Mouse (Mus musculus): ENCODE measurements at regions not wholly inside any gene's neighbourhood (a gene's known extent, or its start where the extent isn't known, plus 50 kb on each side); places are given as distances from the start of the nearest gene placed in this dataset.

GRCm38 (mm10) chr1:47093289-47093947 lies 200.8 kb upstream of the Slc39a10 start:
- no peak for DNase-seq (ENCODE audit: low read depth, low spot score)
- no peaks in the 10 kb centered on the region for H3K36me3 ChIP-seq (ENCODE audit: control insufficient read depth, insufficient read depth, low read length, poor library complexity, severe bottlenecking)
- H3K27me3 ChIP-seq (ENCODE audit: control insufficient read depth, insufficient read depth, low read length, poor library complexity, severe bottlenecking), result no peaks in the 10 kb centered on the region

DNA sequence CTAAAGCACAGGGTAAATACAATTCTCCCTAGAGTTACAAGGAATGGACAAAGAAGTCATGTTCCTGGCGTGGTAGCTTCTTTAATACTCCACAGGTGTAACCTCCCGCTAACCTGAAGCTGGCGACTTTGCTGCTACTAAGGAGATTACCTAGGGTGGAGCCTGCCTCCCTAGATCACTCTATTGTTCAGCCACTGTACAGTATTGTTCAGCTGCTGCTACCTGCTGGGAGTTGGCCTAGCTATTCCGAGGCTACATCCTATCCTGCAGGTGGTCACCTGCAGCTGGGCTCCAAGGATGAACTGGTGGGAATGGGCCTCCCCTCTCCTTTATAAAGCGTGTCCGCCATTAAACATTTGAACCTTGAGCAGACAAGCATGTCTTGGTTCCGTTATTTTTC lies 183.8 kb upstream of the Slc39a10 start:
- no peaks in the 10 kb centered on the region for H3K36me3 ChIP-seq (ENCODE audit: control insufficient read depth, insufficient read depth, low read length, poor library complexity, severe bottlenecking)
- DNase-seq (ENCODE audit: low read depth, low spot score), result no peak
- no peaks in the 10 kb centered on the region for H3K27me3 ChIP-seq (ENCODE audit: control insufficient read depth, insufficient read depth, low read length, poor library complexity, severe bottlenecking)

DNA sequence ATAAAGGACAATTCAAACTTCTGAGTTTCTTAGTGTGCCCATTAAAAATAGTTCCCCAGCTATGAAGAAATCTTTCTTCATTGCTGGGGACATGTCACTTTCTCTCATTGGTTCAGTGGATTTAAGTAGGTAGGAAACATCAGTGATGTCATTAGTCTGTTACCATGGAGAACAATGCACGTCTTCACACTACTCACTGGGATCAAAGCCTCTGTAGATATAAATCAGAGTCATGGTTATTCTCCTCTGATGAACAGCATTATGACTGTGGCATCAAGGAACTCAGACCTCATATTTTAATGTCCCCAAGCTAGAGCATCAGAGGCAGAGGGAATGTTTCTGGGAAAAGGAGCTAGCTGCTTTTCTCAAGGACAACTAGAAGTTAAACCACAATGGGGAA lies 165.5 kb upstream of the Slc39a10 start:
- DNase-seq (ENCODE audit: low read depth, low spot score), result no peak
- no peaks in the 10 kb centered on the region for H3K36me3 ChIP-seq (ENCODE audit: control insufficient read depth, insufficient read depth, low read length, poor library complexity, severe bottlenecking)
- no peaks in the 10 kb centered on the region for H3K27me3 ChIP-seq (ENCODE audit: control insufficient read depth, insufficient read depth, low read length, poor library complexity, severe bottlenecking)

- no peaks in the 10 kb centered on the region for H3K27me3 ChIP-seq (ENCODE audit: control insufficient read depth, insufficient read depth, low read length, poor library complexity, severe bottlenecking)
- H3K36me3 ChIP-seq (ENCODE audit: control insufficient read depth, insufficient read depth, low read length, poor library complexity, severe bottlenecking), result no peaks in the 10 kb centered on the region
- DNase-seq (ENCODE audit: low read depth, low spot score), result no peak
These were observed 164.7 kb upstream of the Slc39a10 start for GRCm38 (mm10) chr1:47057344-47057743.

DNA sequence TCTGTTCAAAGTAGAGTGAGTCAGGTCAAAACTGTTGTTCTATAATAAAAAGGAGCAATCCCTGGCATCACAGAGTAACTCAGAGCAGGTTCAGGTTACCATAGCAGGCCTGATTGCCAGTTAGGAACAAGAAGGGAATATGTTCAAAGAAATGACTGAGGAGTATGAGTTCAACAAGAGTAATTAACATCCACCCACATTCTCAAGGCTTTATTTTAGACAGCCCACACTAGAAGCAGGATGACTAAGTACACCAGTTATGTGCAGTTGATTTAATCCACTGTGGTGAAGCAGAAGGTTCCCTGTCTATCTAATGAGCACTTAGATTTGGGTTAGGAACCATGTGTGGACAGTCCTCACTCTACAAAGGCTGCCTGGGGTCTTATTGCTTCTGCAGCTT lies 158.5 kb upstream of the Slc39a10 start:
- DNase-seq (ENCODE audit: low read depth, low spot score), result no peak

GRCm38 (mm10) chr1:47050492-47050891 lies 157.8 kb upstream of the Slc39a10 start:
- Histone ChIP-seq H3K36me3 (ENCODE audit: control insufficient read depth, insufficient read depth, low read length, poor library complexity, severe bottlenecking) (no peaks in the 10 kb centered on the region), H3K27me3 (ENCODE audit: control insufficient read depth, insufficient read depth, low read length, poor library complexity, severe bottlenecking) (no peaks in the 10 kb centered on the region)
- DNase-seq (ENCODE audit: low read depth, low spot score), result no peak

More for the DNA sequence above, 158.5 kb upstream of the Slc39a10 start:
- Histone ChIP-seq H3K36me3 (ENCODE audit: control insufficient read depth, insufficient read depth, low read length, poor library complexity, severe bottlenecking) (no peaks in the 10 kb centered on the region), H3K27me3 (ENCODE audit: control insufficient read depth, insufficient read depth, low read length, poor library complexity, severe bottlenecking) (no peaks in the 10 kb centered on the region)

GRCm38 (mm10) chr1:47037576-47037975 lies 144.9 kb upstream of the Slc39a10 start:
- Histone ChIP-seq H3K36me3 (ENCODE audit: control insufficient read depth, insufficient read depth, low read length, poor library complexity, severe bottlenecking) (no peaks in the 10 kb centered on the region), H3K27me3 (ENCODE audit: control insufficient read depth, insufficient read depth, low read length, poor library complexity, severe bottlenecking) (no peaks in the 10 kb centered on the region)
- no peak for DNase-seq (ENCODE audit: low read depth, low spot score)

DNA sequence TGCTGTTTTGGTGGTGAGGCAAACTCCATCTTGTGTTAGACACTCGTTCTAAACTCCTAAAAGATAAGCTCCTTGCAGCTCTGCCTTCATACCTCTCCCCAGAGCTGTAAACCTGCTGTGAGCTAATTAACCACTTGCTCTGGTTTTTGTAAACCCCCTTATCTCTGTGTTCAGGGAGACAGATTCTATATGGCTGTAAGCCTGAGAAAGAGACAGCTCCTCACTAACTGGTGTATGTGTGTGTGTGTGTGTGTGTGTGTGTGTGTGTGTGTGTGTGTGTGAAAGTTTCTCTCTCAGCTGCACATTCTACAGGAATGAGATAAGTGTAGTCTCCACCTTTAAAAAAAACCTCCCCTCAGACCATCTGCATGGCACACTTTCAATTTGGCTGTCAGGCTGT lies 126.7 kb upstream of the Slc39a10 start:
- DNase-seq (ENCODE audit: low read depth, low spot score), result no peak
- Histone ChIP-seq H3K27me3 (ENCODE audit: control insufficient read depth, insufficient read depth, low read length, poor library complexity, severe bottlenecking) (no peaks in the 10 kb centered on the region), H3K36me3 (ENCODE audit: control insufficient read depth, insufficient read depth, low read length, poor library complexity, severe bottlenecking) (no peaks in the 10 kb centered on the region)

DNA sequence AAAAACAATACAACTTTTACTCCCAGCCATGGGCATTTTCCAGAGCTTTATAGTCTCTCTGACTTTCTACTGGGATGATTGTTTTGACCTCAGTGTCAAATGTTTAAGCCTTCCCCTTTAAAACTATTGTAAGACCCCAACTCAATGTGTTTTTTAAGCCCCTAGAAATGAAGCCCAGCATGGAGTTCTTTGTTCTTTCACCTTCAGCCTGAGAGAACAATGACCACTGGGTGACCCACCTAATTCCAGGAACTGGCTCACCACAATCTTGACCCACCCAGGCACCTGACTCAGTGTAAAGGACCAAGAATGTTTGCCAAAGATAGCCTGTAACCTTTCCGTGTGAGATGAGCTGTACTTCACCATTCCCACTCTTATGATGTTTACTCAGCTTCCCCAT lies 121.9 kb upstream of the Slc39a10 start:
- no peaks in the 10 kb centered on the region for H3K36me3 ChIP-seq (ENCODE audit: control insufficient read depth, insufficient read depth, low read length, poor library complexity, severe bottlenecking)
- no peaks in the 10 kb centered on the region for H3K27me3 ChIP-seq (ENCODE audit: control insufficient read depth, insufficient read depth, low read length, poor library complexity, severe bottlenecking)
- no peak for DNase-seq (ENCODE audit: low read depth, low spot score)

DNA sequence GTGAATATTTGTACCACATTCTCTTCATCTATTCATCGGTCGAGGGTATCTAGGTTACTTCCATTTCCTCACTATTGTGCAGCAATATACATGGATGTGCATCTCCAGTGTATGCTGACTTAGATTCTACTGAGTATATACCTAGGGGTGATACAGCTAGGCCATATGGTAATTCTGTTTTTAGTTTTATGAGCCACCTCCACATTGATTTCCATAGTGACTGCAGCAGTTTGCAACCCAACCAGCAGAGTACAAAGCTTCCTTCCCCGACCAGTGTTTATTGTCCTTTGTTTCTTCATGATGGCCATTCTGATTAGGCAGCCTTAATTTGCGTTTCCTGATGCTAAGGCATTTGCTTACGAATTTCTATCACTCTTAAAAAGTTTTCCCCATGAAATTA lies 111.1 kb upstream of the Slc39a10 start:
- Histone ChIP-seq H3K36me3 (ENCODE audit: control insufficient read depth, insufficient read depth, low read length, poor library complexity, severe bottlenecking) (no peaks in the 10 kb centered on the region), H3K27me3 (ENCODE audit: control insufficient read depth, insufficient read depth, low read length, poor library complexity, severe bottlenecking) (no peaks in the 10 kb centered on the region)
- no peak for DNase-seq (ENCODE audit: low read depth, low spot score)

DNA sequence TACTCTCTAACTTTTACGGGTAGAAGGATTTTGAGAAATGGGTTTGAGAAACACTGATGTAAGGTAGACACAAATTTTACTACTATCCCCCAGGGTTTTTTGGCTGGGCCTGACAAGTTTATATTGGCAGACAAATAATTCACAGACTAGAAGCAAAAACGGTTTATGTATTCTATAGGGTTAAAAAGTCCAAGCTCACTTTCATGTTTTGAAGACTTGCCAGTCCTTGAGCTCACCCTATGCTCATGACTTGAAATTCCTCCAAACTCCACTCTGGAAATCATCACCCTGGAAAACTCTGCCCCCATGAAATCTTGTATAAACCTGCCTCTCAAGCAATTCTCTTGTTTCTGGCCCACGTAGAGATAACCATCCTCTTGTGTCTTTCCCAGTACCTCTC lies 106.7 kb upstream of the Slc39a10 start:
- Histone ChIP-seq H3K27me3 (ENCODE audit: control insufficient read depth, insufficient read depth, low read length, poor library complexity, severe bottlenecking) (no peaks in the 10 kb centered on the region), H3K36me3 (ENCODE audit: control insufficient read depth, insufficient read depth, low read length, poor library complexity, severe bottlenecking) (no peaks in the 10 kb centered on the region)
- DNase-seq (ENCODE audit: low read depth, low spot score), result no peak

DNA sequence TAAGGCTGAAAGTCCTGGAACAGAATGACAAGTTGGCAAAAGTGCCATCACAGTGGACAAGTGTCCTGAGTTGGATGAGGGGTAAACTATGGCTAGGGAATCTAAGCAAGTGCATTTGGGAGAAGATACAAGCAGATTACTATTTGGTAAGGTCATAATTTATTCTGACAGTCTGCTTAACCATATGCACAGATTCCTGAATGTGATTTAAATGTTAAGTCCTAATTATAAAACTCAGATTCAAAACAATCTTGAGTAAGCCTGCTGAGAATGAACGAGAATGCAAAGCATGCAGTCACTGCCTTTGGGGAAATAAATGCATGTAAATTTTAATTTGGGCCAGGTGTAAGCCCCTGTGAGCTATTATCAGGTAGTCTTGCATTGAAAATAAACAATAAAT lies 93.3 kb upstream of the Slc39a10 start:
- Histone ChIP-seq H3K36me3 (ENCODE audit: control insufficient read depth, insufficient read depth, low read length, poor library complexity, severe bottlenecking) (no peaks in the 10 kb centered on the region), H3K27me3 (ENCODE audit: control insufficient read depth, insufficient read depth, low read length, poor library complexity, severe bottlenecking) (no peaks in the 10 kb centered on the region; the same call in 1 of the 2 replicates)
- no peak for DNase-seq (ENCODE audit: low read depth, low spot score)

GRCm38 (mm10) chr1:46983093-46983492 lies 90.4 kb upstream of the Slc39a10 start:
- no peak for DNase-seq (ENCODE audit: low read depth, low spot score)
- no peaks in the 10 kb centered on the region for H3K27me3 ChIP-seq (ENCODE audit: control insufficient read depth, insufficient read depth, low read length, poor library complexity, severe bottlenecking)

GRCm38 (mm10) chr1:46970470-46970869 lies 77.8 kb upstream of the Slc39a10 start:
- peak; percentile 72 for DNase-seq (ENCODE audit: low read depth, low spot score)
- no peaks in the 10 kb centered on the region for H3K36me3 ChIP-seq (ENCODE audit: control insufficient read depth, insufficient read depth, low read length, poor library complexity, severe bottlenecking)
- no peaks in the 10 kb centered on the region; the same call in 1 of the 2 replicates for H3K27me3 ChIP-seq (ENCODE audit: control insufficient read depth, insufficient read depth, low read length, poor library complexity, severe bottlenecking)

More at GRCm38 (mm10) chr1:46983093-46983492, 90.4 kb upstream of the Slc39a10 start:
- H3K36me3 ChIP-seq (ENCODE audit: control insufficient read depth, insufficient read depth, low read length, poor library complexity, severe bottlenecking), result no peaks in the 10 kb centered on the region

GRCm38 (mm10) chr1:46968361-46968760 lies 75.7 kb upstream of the Slc39a10 start:
- H3K27me3 ChIP-seq (ENCODE audit: control insufficient read depth, insufficient read depth, low read length, poor library complexity, severe bottlenecking), result no peaks in the 10 kb centered on the region; the same call in 1 of the 2 replicates

DNA sequence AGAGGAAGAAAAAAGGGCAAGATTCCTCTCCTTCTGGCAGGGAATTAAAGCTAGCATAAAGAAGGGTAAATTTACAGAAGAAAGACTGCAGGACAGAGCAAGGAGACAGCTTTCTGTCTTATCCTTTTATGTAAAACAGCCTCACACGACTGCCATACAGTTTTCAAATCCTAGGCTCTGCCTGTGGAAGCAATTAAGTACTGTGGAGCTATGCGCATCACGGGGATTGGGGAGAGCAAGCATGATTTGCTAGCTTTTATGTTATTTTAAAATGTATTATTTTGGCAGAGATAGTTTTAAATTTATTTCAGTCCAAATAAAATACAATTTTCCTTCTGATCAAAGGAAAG lies 74.2 kb upstream of the Slc39a10 start:
- H3K36me3 ChIP-seq (ENCODE audit: control insufficient read depth, insufficient read depth, low read length, poor library complexity, severe bottlenecking), result no peaks in the 10 kb centered on the region
- DNase-seq (ENCODE audit: low read depth, low spot score), result no peak
- H3K27me3 ChIP-seq (ENCODE audit: control insufficient read depth, insufficient read depth, low read length, poor library complexity, severe bottlenecking), result no peaks in the 10 kb centered on the region; the same call in 1 of the 2 replicates

More at GRCm38 (mm10) chr1:46968361-46968760, 75.7 kb upstream of the Slc39a10 start:
- no peaks in the 10 kb centered on the region for H3K36me3 ChIP-seq (ENCODE audit: control insufficient read depth, insufficient read depth, low read length, poor library complexity, severe bottlenecking)
- no peak for DNase-seq (ENCODE audit: low read depth, low spot score)
